Mouse (Mus musculus): Measurements from ENCODE around the gene Nudt4. TPM values are rescaled to one million over a fixed set of nuclear protein-coding genes. Genes with fewer than 3 reads are reported as not detected.

Gene Nudt4
- 94.1 and 101 TPM in 2 replicates for polyA plus RNA-seq (2015; fragmentation: Nextera tagmentation; extraction: Ambion mirVana)

DNA sequence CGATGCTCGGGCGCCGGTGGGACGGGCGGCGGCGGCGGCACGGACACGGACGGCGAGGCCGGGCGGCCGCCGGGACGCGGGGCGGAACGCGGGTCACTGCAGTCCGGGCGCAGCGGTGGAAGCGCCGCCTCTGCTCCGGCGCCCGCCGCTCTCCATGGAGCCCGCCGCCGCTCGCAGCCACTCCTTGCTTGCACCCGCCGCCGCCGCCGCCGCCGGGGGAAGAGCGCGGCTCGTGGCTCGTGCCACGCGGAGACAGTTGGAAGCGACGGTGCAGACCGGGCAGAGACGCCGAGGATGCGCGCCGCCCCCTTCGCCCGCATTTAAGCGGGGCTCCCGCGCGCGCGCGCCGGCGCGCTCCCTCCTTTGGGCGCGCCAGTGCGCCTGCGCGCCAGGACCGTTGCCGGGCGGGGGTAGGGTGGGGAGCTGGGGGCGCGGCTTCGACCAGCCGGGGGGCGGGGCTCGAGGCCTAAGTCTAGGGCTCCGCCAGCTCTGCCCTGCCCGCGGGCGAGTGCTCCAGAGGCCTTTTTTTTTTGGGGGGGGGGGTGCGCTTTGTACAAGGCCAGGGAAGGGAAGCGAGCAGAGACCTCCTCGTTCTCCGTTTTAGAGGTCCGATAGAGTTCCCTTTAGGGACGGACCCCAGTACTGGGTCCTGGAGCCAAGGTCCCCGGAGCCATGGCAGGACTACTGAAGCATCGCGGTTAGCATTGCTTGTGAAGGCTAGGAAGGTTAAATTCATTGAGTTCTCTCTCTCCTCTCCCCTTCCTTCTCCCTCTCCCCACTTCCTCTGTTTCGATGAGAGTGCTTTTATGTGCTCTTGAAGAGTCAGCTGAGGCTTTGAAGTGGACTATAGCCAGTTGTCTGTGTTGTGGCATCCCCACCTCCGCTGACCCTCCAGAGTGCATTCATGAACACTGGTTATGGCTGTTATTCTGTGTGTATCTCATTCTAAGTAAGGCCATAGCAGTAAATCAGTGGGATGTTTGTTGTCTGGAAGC lies at the start of gene Nudt4:
Gene Nudt4, minus strand, starts transcription at position 296 of the 995 bp plus-strand sequence.
- Histone ChIP-seq H3K4me3 (peak within 1 kb of the TSS; percentile 91), H3K36me3 (no peaks in the 10 kb centered on the region), H3K4me1 (replicated peaks) (peaks cover 47% of the 10 kb centered on the region), H3K9me3 (no peaks in the 10 kb centered on the region), H3K4me2 (peak within 1 kb of the TSS; percentile 93), H3K27ac (replicated peaks) (peak within 1 kb of the TSS; percentile 96), H3K27me3 (no peaks in the 10 kb centered on the region), H3K9ac (peak within 1 kb of the TSS; percentile 97)
- peak; percentile 94 for ATAC-seq (ENCODE audit: low read depth)
- WGBS: 1% methylated on average over 57 of the region's 97 CpGs

DNA sequence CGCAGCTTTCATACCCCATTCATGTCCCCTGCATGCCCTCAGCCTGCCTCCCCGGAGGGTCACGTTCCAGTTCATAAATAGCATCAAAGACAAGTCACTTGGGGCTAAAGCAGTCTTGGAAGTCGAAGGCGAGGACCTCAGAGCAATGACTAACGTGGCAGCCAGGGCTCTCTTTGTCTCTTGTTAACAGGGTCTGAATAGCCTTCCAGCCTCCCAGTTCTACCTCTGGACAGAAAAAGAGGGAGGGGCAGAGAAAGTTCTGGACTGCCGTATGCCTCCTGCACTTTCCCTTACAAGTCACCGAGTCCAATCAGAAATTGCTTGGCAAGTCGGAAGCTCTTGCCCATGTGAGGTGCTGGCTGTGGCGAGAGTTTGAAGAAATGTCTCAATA lies 47.4 kb upstream of the Nudt4 start:
- Histone ChIP-seq H3K4me1 (replicated peaks) (peaks cover 13% of the 10 kb centered on the region), H3K27me3 (no peaks in the 10 kb centered on the region), H3K4me2 (peak overlapping the region; percentile 28; the same call in 1 of the 2 replicates), H3K27ac (replicated peaks) (0 out of 2 replicates have a peak overlapping the region, but pooled peaks have one; percentile 14), H3K4me3 (no peak overlapping the region), H3K9me3 (no peaks in the 10 kb centered on the region), H3K9ac (no peak overlapping the region), H3K36me3 (no peaks in the 10 kb centered on the region)
- ATAC-seq (ENCODE audit: low read depth): 0 out of 2 replicates have a peak, but pooled peaks have one; percentile 11
- WGBS: 24% methylated on average over 10 of the region's 10 CpGs

GRCm38 (mm10) chr10:95610666-95611330 lies 46.9 kb upstream of the Nudt4 start:
- 0 out of 2 replicates have a peak overlapping the region, but pooled peaks have one; percentile 14 for H3K27ac ChIP-seq (replicated peaks)
- H3K36me3 ChIP-seq: no peaks in the 10 kb centered on the region
- H3K9ac ChIP-seq: no peak overlapping the region
- 38% methylated on average over 15 of the region's 16 CpGs for WGBS
- ATAC-seq (ENCODE audit: low read depth): no peak
- H3K4me2 ChIP-seq: peak overlapping the region; percentile 28; the same call in 1 of the 2 replicates
- no peaks in the 10 kb centered on the region for H3K27me3 ChIP-seq
- H3K9me3 ChIP-seq: no peaks in the 10 kb centered on the region
- H3K4me3 ChIP-seq: no peak overlapping the region
- peaks cover 13% of the 10 kb centered on the region for H3K4me1 ChIP-seq (replicated peaks)

DNA sequence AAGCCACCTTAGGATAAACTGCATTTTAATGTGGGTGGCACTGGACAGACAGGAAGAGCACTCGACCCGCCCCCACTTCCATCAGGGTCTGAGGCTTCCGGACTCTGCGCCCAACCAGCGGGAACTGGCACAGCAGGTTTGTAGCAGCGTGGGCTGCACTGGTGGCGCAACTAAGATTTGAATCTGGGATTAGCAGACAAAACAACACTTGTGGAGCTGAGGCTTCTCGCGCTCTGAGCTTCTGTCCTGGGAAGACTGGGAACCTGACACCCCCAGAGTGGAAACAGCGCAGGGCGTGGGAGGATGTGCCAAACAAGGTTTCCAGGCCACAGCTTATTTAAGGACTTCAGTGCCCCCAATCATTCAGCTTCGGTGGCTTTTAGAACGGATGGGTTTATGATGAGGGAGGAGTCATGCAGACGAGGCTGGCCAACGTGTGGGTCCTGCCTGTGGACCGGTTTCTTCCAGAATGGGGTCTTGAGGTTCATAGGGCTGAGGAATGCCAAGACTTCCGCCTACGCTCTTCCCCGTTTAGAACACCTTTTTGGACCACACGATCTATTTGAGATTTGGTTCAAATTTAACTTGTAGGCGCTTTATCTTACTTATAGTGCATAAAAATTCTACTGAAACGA lies 41.1 kb upstream of the Nudt4 start:
- Histone ChIP-seq H3K27ac (replicated peaks) (no peak overlapping the region), H3K4me1 (replicated peaks) (no peaks in the 10 kb centered on the region), H3K4me2 (no peak overlapping the region), H3K36me3 (no peaks in the 10 kb centered on the region), H3K9ac (no peak overlapping the region), H3K9me3 (no peaks in the 10 kb centered on the region), H3K27me3 (no peaks in the 10 kb centered on the region), H3K4me3 (no peak overlapping the region)
- ATAC-seq (ENCODE audit: low read depth): no peak
- 55% methylated on average over 22 of the region's 22 CpGs for WGBS

DNA sequence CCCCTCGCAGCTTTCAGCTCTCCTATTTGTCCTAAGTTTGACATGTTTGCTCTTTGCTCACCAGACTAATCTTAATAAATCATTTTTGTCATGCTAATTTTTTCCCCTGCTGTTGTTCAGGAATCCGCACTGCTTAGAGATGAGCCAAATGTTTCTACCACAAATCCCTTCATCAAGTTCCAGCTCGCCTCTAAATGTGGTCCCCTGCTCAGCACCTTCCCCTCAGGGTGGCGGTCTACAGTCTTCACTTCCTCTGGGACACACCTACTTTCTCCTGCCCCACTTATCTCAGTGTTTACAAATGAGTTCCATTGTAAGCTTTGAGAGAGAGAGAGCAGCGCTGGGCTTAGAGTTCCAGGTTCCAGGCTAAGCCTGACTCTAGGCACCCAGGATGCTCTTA lies 36.6 kb upstream of the Nudt4 start:
- no peak overlapping the region for H3K4me3 ChIP-seq
- H3K9ac ChIP-seq: no peak overlapping the region
- H3K4me2 ChIP-seq: no peak overlapping the region
- peaks cover 8% of the 10 kb centered on the region; the same call in 1 of the 2 replicates for H3K4me1 ChIP-seq (replicated peaks)
- no peaks in the 10 kb centered on the region for H3K9me3 ChIP-seq
- no peaks in the 10 kb centered on the region for H3K27me3 ChIP-seq
- no peak overlapping the region for H3K27ac ChIP-seq (replicated peaks)
- no peak for ATAC-seq (ENCODE audit: low read depth)
- H3K36me3 ChIP-seq: no peaks in the 10 kb centered on the region
- WGBS: 68% methylated on average over 5 of the region's 5 CpGs

DNA sequence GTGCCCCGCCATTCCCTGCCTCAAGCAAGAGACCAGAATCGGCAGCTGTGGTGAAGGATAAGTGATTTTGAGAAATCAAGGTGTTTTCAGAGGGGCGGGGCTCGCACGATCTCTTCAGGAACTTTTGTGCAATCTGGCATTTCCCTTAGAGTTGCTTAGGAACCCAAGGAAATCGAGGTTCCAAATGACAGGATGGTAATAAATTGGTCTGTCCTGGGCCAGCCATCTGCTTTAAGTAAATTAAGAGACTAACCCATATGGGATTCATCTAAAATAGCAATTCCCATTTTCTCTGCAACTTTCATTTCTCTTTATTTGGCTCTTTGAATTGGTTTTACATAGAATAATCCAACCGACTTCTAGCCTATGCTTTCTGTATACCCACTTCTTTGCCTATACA lies 35.8 kb upstream of the Nudt4 start:
- H3K4me2 ChIP-seq: no peak overlapping the region
- H3K4me3 ChIP-seq: no peak overlapping the region
- no peak for ATAC-seq (ENCODE audit: low read depth)
- no peaks in the 10 kb centered on the region for H3K9me3 ChIP-seq
- H3K36me3 ChIP-seq: no peaks in the 10 kb centered on the region
- WGBS: 86% methylated on average over 7 of the region's 7 CpGs
- H3K4me1 ChIP-seq (replicated peaks): peaks cover 8% of the 10 kb centered on the region; the same call in 1 of the 2 replicates
- H3K9ac ChIP-seq: no peak overlapping the region
- no peaks in the 10 kb centered on the region for H3K27me3 ChIP-seq
- no peak overlapping the region for H3K27ac ChIP-seq (replicated peaks)

DNA sequence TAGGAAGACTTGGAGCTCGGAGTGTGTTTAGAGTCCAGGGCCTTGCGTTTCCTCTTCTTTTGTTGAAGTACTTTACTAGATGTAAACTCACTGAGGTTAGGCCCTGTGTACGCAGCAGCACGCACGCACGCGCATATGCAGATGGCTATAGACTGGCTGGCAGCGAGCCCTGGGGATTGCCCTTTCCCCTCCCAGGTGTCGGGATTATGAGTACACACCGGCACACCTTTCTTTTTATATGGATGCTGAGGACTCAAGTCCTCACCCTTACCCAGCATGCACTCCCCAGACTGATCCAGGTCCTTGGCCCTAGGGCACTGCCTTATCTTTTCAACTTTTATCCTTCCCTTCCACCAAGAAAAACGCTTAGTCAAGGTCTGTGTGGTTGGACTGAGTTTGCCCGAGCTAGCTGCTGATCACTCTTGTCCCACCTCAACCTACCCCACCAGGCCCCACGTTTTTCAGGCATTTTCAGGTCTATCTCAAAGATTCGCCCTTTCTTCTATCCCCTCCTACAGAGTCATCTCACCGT lies 34.2 kb upstream of the Nudt4 start:
- H3K9me3 ChIP-seq: no peaks in the 10 kb centered on the region
- no peak overlapping the region for H3K27ac ChIP-seq (replicated peaks)
- H3K9ac ChIP-seq: no peak overlapping the region
- peaks cover 8% of the 10 kb centered on the region; the same call in 1 of the 2 replicates for H3K4me1 ChIP-seq (replicated peaks)
- H3K4me3 ChIP-seq: no peak overlapping the region
- H3K27me3 ChIP-seq: no peaks in the 10 kb centered on the region
- H3K4me2 ChIP-seq: no peak overlapping the region
- H3K36me3 ChIP-seq: no peaks in the 10 kb centered on the region
- WGBS: 85% methylated on average over 15 of the region's 15 CpGs
- ATAC-seq (ENCODE audit: low read depth): no peak

- no peak overlapping the region for H3K9ac ChIP-seq
- ATAC-seq (ENCODE audit: low read depth): no peak
- no peak overlapping the region for H3K4me3 ChIP-seq
- H3K4me2 ChIP-seq: no peak overlapping the region
- no peak overlapping the region for H3K27ac ChIP-seq (replicated peaks)
- no peaks in the 10 kb centered on the region for H3K36me3 ChIP-seq
- H3K4me1 ChIP-seq (replicated peaks): peaks cover 8% of the 10 kb centered on the region; the same call in 1 of the 2 replicates
- H3K27me3 ChIP-seq: no peaks in the 10 kb centered on the region
- H3K9me3 ChIP-seq: no peaks in the 10 kb centered on the region
- WGBS: 16% methylated on average over 8 of the region's 8 CpGs
Measured at GRCm38 (mm10) chr10:95595852-95596639, 32.1 kb upstream of the Nudt4 start.

- WGBS: 68% methylated on average over 9 of the region's 11 CpGs
- no peaks in the 10 kb centered on the region for H3K36me3 ChIP-seq
- no peak overlapping the region for H3K27ac ChIP-seq (replicated peaks)
- H3K9me3 ChIP-seq: 0 out of 2 replicates have a peak, but pooled peaks cover 2% of the 10 kb centered on the region
- H3K4me1 ChIP-seq (replicated peaks): peaks cover 8% of the 10 kb centered on the region; the same call in 1 of the 2 replicates
- H3K4me3 ChIP-seq: no peak overlapping the region
- H3K27me3 ChIP-seq: no peaks in the 10 kb centered on the region
- no peak overlapping the region for H3K4me2 ChIP-seq
- no peak overlapping the region for H3K9ac ChIP-seq
- ATAC-seq (ENCODE audit: low read depth): no peak; the same call in 1 of the 2 replicates
Measured at GRCm38 (mm10) chr10:95594414-95594813, 30.5 kb upstream of the Nudt4 start.

DNA sequence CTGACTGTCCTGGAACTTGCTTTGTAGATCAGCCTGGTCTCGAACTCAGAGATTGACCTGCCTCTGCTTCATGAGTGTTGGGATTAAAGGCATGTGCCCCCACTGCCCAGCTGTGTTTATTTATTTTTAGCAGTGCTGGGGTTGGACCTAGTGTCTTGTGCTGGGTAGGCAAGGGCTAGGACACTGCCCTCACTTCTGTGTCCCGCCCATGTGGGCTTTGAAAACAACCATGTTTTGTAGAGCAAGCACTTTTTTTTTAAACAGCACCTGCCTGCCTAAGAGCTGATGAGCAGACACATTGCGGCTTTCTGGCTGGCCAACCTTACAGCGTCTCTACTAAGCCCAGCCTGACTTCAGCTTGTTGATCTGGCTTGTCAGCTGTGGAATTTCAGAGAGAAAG lies 27.3 kb upstream of the Nudt4 start:
- no peaks in the 10 kb centered on the region for H3K36me3 ChIP-seq
- 0 out of 2 replicates have a peak, but pooled peaks cover 5% of the 10 kb centered on the region for H3K9me3 ChIP-seq
- no peak overlapping the region for H3K4me3 ChIP-seq
- no peak overlapping the region for H3K27ac ChIP-seq (replicated peaks)
- peaks cover 7% of the 10 kb centered on the region; the same call in 1 of the 2 replicates for H3K4me1 ChIP-seq (replicated peaks)
- no peak for ATAC-seq (ENCODE audit: low read depth)
- no peaks in the 10 kb centered on the region for H3K27me3 ChIP-seq
- 84% methylated on average over 4 of the region's 4 CpGs for WGBS
- no peak overlapping the region for H3K9ac ChIP-seq
- H3K4me2 ChIP-seq: no peak overlapping the region

DNA sequence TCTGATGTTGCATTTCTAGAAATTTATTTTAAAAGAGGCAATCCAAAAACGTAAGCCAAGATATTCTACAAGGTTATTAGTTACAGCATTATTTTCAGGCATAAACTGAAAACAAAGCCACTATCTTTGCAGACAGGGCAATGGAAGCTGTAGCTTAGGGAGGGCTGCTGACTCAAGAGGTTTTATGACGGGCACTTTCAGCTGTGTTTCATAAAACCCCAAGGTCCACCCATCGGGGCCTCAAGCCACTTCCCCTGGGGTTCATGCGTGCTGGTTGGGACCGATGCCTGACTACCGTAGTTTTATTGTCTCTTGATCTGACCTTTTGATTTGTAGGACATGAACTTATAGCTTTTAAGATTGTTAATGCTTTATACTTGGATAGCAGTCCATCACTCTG lies 26.2 kb upstream of the Nudt4 start:
- Histone ChIP-seq H3K4me2 (no peak overlapping the region), H3K4me3 (no peak overlapping the region), H3K9ac (no peak overlapping the region), H3K27me3 (no peaks in the 10 kb centered on the region), H3K36me3 (no peaks in the 10 kb centered on the region), H3K27ac (replicated peaks) (no peak overlapping the region), H3K4me1 (replicated peaks) (no peaks in the 10 kb centered on the region), H3K9me3 (0 out of 2 replicates have a peak, but pooled peaks cover 5% of the 10 kb centered on the region)
- WGBS: 43% methylated on average over 6 of the region's 6 CpGs
- no peak for ATAC-seq (ENCODE audit: low read depth)
